Mouse (Mus musculus): ENCODE data around the gene Vav3. TPM values are rescaled to one million over a fixed set of nuclear protein-coding genes. Genes with fewer than 3 reads are reported as not detected.

Gene Vav3
- polyA plus RNA-seq, 1 experiment = 6.5 TPM

GRCm38 (mm10) chr3:109368383-109369289, 28.2 kb downstream of the Vav3 start:
- TF ChIP-seq FLI1 (IDR thresholded peaks at IDR 0.05; ENCODE audit: low read length) (no peak), GATA1 (IDR thresholded peaks at IDR 0.05; ENCODE audit: borderline replicate concordance, low read length) (no peak)

DNA sequence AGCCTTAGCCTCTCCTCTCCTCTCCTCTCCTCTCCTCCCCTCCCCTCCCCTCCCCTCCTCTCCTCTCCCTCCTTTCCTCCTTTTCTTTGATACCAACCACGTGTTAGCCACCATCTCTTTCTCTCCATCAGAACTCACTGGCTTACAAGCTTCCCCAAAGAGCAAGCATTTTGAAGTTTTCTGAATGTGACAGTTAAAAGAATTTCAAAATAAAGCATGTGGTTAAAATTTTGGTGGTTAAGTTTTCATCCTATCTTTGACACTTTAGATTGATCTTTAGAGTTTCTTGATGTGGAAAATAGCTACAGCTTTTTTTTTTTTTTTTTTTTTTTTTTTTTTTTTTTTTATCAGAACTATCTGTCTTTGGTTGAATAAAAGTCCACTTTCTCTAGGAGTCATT, 31.1 kb downstream of the Vav3 start:
- TF ChIP-seq GATA1 (IDR thresholded peaks at IDR 0.05; ENCODE audit: borderline replicate concordance, low read length) (no peak), FLI1 (IDR thresholded peaks at IDR 0.05; ENCODE audit: low read length) (no peak)
- Histone ChIP-seq H3K9me3 (no peaks in the 10 kb centered on the region), H3K27me3 (replicated peaks) (no peaks in the 10 kb centered on the region)

More at GRCm38 (mm10) chr3:109368383-109369289, 28.2 kb downstream of the Vav3 start:
- no peaks in the 10 kb centered on the region for H3K9me3 ChIP-seq
- no peaks in the 10 kb centered on the region for H3K27me3 ChIP-seq (replicated peaks)
- H3K36me3 ChIP-seq (replicated peaks; ENCODE audit: low read length) = peaks cover 43% of the 10 kb centered on the region
- no peak overlapping the region for H3K4me3 ChIP-seq (replicated peaks)
- H3K4me1 ChIP-seq = peaks cover 89% of the 10 kb centered on the region

DNA sequence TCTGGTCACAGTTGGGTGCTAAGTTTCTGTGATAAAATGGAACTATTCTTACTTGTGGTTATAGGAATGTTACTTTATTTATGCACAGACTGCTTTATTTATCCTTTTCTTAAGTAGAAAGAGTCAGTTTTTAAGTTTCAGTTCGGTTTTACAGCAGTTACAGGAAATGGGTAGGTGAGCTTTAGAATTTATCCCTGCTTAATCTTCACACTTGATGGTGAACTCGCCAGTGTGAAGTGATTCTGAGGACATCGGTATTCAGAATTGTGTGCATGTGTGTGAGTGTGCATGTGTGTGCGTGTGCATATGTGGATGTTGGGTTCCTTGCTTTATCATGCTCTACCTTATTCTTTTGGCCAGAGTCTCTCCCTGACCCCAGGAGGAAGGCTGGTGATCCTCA, 32.2 kb downstream of the Vav3 start:
- peaks cover 89% of the 10 kb centered on the region for H3K4me1 ChIP-seq
- no peaks in the 10 kb centered on the region for H3K9me3 ChIP-seq
- peak overlapping the region; percentile 40 for H3K4me3 ChIP-seq (replicated peaks)
- TF ChIP-seq GATA1 (IDR thresholded peaks at IDR 0.05; ENCODE audit: borderline replicate concordance, low read length) (no peak), FLI1 (IDR thresholded peaks at IDR 0.05; ENCODE audit: low read length) (no peak)
- H3K36me3 ChIP-seq (replicated peaks; ENCODE audit: low read length) = peaks cover 35% of the 10 kb centered on the region
- no peaks in the 10 kb centered on the region for H3K27me3 ChIP-seq (replicated peaks)

More for the DNA sequence above, 31.1 kb downstream of the Vav3 start:
- Histone ChIP-seq H3K4me3 (replicated peaks) (no peak overlapping the region), H3K36me3 (replicated peaks; ENCODE audit: low read length) (peaks cover 34% of the 10 kb centered on the region), H3K4me1 (peaks cover 83% of the 10 kb centered on the region)

DNA sequence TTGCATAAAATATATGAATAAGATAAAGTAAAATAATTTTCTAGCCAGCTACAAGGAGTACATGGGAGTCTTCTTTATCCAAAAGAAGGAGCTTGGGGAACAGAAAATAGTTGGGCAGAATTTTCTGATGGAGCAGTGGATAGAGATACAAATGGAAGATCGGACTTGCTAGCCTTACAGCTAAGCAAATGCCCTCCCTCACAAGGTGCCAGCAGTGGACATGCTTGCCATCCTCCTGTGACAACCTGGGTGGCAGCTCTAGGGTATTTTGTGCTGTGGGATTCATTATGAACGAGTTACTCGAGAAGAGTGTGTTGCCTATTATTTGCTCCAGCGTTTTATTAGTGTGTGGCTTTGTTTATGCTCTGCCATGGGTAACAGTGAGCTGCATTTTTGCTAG, 37.8 kb downstream of the Vav3 start:
- TF ChIP-seq GATA1 (IDR thresholded peaks at IDR 0.05; ENCODE audit: borderline replicate concordance, low read length) = no peak
- TF ChIP-seq FLI1 (IDR thresholded peaks at IDR 0.05; ENCODE audit: low read length) = no peak
- Histone ChIP-seq H3K36me3 (replicated peaks; ENCODE audit: low read length) (peaks cover 34% of the 10 kb centered on the region), H3K4me3 (replicated peaks) (peak overlapping the region; percentile 79), H3K4me1 (peaks cover 78% of the 10 kb centered on the region), H3K9me3 (no peaks in the 10 kb centered on the region), H3K27me3 (replicated peaks) (no peaks in the 10 kb centered on the region)

DNA sequence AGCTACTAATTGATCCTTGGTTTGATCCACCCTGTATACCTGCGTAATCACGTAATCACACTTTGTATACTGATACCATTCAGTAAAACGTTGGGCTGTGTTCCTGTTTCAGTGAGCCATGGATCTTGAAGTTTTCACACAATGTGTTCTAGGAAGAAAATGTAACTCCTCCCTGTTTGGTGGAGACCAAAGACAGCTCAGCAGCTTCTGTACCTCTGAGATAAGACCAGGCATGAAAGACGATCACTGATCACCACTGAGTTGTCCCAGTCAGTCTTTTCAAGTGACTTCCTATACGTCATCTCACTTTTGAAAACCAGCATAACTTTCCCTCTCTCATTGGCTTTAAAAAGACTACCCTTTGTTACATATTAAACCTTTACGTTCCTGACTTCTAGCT, 38.2 kb downstream of the Vav3 start:
- Histone ChIP-seq H3K36me3 (replicated peaks; ENCODE audit: low read length) (peaks cover 38% of the 10 kb centered on the region), H3K4me1 (peaks cover 79% of the 10 kb centered on the region), H3K4me3 (replicated peaks) (peak overlapping the region; percentile 79), H3K27me3 (replicated peaks) (no peaks in the 10 kb centered on the region), H3K9me3 (no peaks in the 10 kb centered on the region)
- TF ChIP-seq GATA1 (IDR thresholded peaks at IDR 0.05; ENCODE audit: borderline replicate concordance, low read length) = peak; percentile 19; the same call in 1 of the 3 replicates
- no peak for TF ChIP-seq FLI1 (IDR thresholded peaks at IDR 0.05; ENCODE audit: low read length)

DNA sequence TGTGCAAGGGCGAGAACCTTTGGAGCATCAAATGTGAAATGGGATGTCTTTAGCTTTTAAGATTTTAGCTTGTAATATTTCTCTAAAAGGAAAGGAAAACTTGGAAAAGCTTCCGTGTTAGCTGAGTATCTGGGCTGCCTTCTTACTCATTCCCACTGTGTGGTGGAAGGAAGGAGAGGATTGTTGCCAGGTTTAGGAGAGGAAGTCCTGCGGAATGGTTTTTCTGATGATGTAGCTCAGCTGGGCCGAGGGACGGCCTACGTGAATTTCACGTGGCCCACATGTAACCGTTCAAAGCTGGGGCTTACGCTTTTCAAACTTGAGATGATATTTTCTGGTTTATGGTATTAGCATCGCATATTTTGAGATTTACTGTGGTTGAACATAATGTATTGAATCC, 48.3 kb downstream of the Vav3 start:
- no peaks in the 10 kb centered on the region for H3K9me3 ChIP-seq
- H3K4me3 ChIP-seq (replicated peaks) = no peak overlapping the region
- no peaks in the 10 kb centered on the region for H3K27me3 ChIP-seq (replicated peaks)
- peaks cover 90% of the 10 kb centered on the region for H3K4me1 ChIP-seq
- no peak for TF ChIP-seq GATA1 (IDR thresholded peaks at IDR 0.05; ENCODE audit: borderline replicate concordance, low read length)
- H3K36me3 ChIP-seq (replicated peaks; ENCODE audit: low read length) = peaks cover 38% of the 10 kb centered on the region

- peaks cover 83% of the 10 kb centered on the region for H3K4me1 ChIP-seq
- no peaks in the 10 kb centered on the region for H3K27me3 ChIP-seq (replicated peaks)
- no peak overlapping the region for H3K4me3 ChIP-seq (replicated peaks)
- H3K9me3 ChIP-seq = peaks cover 3% of the 10 kb centered on the region; the same call in 1 of the 2 replicates
- no peak for TF ChIP-seq GATA1 (IDR thresholded peaks at IDR 0.05; ENCODE audit: borderline replicate concordance, low read length)
- TF ChIP-seq FLI1 (IDR thresholded peaks at IDR 0.05; ENCODE audit: low read length) = no peak
- H3K36me3 ChIP-seq (replicated peaks; ENCODE audit: low read length) = peaks cover 38% of the 10 kb centered on the region
Observed at GRCm38 (mm10) chr3:109401527-109401926, 61.1 kb downstream of the Vav3 start.

DNA sequence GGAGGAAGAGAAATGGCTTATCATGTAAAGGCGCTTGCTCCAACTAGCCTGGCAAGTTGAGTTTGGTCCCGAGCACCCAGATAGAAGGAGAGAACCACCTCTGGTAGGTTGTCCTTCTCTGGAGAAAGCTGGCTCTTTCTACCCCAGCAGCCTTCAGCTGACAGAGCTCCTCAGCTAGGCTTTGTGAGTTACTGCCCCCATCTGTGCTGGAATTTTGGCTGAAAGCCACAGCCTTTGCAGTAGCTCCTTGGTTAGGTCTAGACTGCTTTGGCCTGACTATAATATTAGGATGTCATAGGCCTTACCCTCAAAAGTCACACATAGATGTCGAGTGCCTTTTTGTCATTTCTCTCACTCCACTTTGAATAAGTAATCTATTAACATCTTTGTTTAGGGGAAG, 70.8 kb downstream of the Vav3 start:
- Histone ChIP-seq H3K27me3 (replicated peaks) (no peaks in the 10 kb centered on the region), H3K36me3 (replicated peaks; ENCODE audit: low read length) (peaks cover 39% of the 10 kb centered on the region), H3K9me3 (no peaks in the 10 kb centered on the region), H3K4me1 (peaks cover 45% of the 10 kb centered on the region), H3K4me3 (replicated peaks) (no peak overlapping the region)
- TF ChIP-seq FLI1 (IDR thresholded peaks at IDR 0.05; ENCODE audit: low read length) (no peak), GATA1 (IDR thresholded peaks at IDR 0.05; ENCODE audit: borderline replicate concordance, low read length) (no peak)

GRCm38 (mm10) chr3:109420403-109420802, 80.0 kb downstream of the Vav3 start:
- Histone ChIP-seq H3K36me3 (replicated peaks; ENCODE audit: low read length) (peaks cover 32% of the 10 kb centered on the region), H3K9me3 (no peaks in the 10 kb centered on the region), H3K27me3 (replicated peaks) (no peaks in the 10 kb centered on the region), H3K4me1 (peaks cover 31% of the 10 kb centered on the region), H3K4me3 (replicated peaks) (no peak overlapping the region)
- no peak for TF ChIP-seq FLI1 (IDR thresholded peaks at IDR 0.05; ENCODE audit: low read length)
- no peak for TF ChIP-seq GATA1 (IDR thresholded peaks at IDR 0.05; ENCODE audit: borderline replicate concordance, low read length)

- Histone ChIP-seq H3K36me3 (replicated peaks; ENCODE audit: low read length) (peaks cover 38% of the 10 kb centered on the region), H3K9me3 (no peaks in the 10 kb centered on the region), H3K4me3 (replicated peaks) (no peak overlapping the region), H3K4me1 (peaks cover 34% of the 10 kb centered on the region), H3K27me3 (replicated peaks) (no peaks in the 10 kb centered on the region)
- no peak for TF ChIP-seq GATA1 (IDR thresholded peaks at IDR 0.05; ENCODE audit: borderline replicate concordance, low read length)
- no peak for TF ChIP-seq FLI1 (IDR thresholded peaks at IDR 0.05; ENCODE audit: low read length)
Observed at GRCm38 (mm10) chr3:109421019-109421418, 80.6 kb downstream of the Vav3 start.
